In genomic region chr9:40292475-40292874, GRCm38 (mm10) we compare ENCODE assay signal across 32 mouse cellular contexts. TPM values are rescaled to one million over a fixed set of nuclear protein-coding genes. Genes with fewer than 3 reads are reported as not detected.
"Had no signal": no experiment of that assay in that cellular context is flagged by ENCODE, and none has a peak within 500 bp of the region (broad histone marks: within the 10 kb centered on the region; RNA-seq: fewer than 3 reads in every experiment).

No protein-coding gene starts in this region.

- H3K4me2 ChIP-seq: limb, embryonic 12.5 days; limb, embryonic 13.5 days; limb, embryonic 15.5 days; liver, embryonic 11.5 days; liver, embryonic 12.5 days; liver, embryonic 13.5 days; liver, embryonic 15.5 days; lung, embryonic 14.5 days; lung, embryonic 15.5 days; midbrain, embryonic 11.5 days; midbrain, embryonic 12.5 days; midbrain, embryonic 13.5 days; midbrain, embryonic 15.5 days had no signal

- DNase-seq: left cerebral cortex, postnatal 4 days; liver; liver, embryonic 13.5 days; liver, postnatal 0 days; lung, adult 18-20 months; lung, adult 2 months; lung, embryonic 14.5 days; lung, postnatal 10 days; lung, postnatal 14 days; lung, postnatal 36 days; lung, postnatal 4 days; midbrain, embryonic 14.5 days had no signal

- ATAC-seq: liver, embryonic 12.5 days; liver, postnatal 0 days; lung, postnatal 0 days; midbrain, embryonic 13.5 days; midbrain, embryonic 16.5 days had no signal

- H3K9me3 ChIP-seq: limb, embryonic 10.5 days; limb, embryonic 12.5 days; limb, embryonic 13.5 days; limb, embryonic 15.5 days; liver, embryonic 12.5 days; liver, embryonic 13.5 days; liver, embryonic 15.5 days; lung, embryonic 15.5 days; megakaryocyte, embryonic 14.5 days; midbrain, embryonic 10.5 days; midbrain, embryonic 12.5 days; midbrain, embryonic 13.5 days; midbrain, embryonic 15.5 days had no signal

- H3K4me3 ChIP-seq: left cerebral cortex, adult 2 months; limb, embryonic 10.5 days; limb, embryonic 12.5 days; limb, embryonic 13.5 days; limb, embryonic 15.5 days; liver, embryonic 12.5 days; liver, embryonic 13.5 days; liver, embryonic 15.5 days; lung, embryonic 15.5 days; megakaryocyte, embryonic 14.5 days; midbrain, embryonic 10.5 days; midbrain, embryonic 12.5 days; midbrain, embryonic 13.5 days; midbrain, embryonic 15.5 days had no signal

- H3K27ac ChIP-seq: left cerebral cortex, adult 2 months; limb, embryonic 10.5 days; limb, embryonic 12.5 days; limb, embryonic 13.5 days; limb, embryonic 15.5 days; liver, embryonic 12.5 days; liver, embryonic 13.5 days; liver, embryonic 14.5 days; liver, embryonic 15.5 days; lung, embryonic 15.5 days; macrophage; midbrain, embryonic 10.5 days; midbrain, embryonic 12.5 days; midbrain, embryonic 13.5 days; midbrain, embryonic 15.5 days had no signal

- H3K9ac ChIP-seq: limb, embryonic 12.5 days; limb, embryonic 13.5 days; limb, embryonic 15.5 days; liver, embryonic 12.5 days; liver, embryonic 13.5 days; liver, embryonic 14.5 days; liver, embryonic 15.5 days; liver, postnatal 0 days; lung, embryonic 14.5 days; lung, embryonic 15.5 days; midbrain, embryonic 12.5 days; midbrain, embryonic 13.5 days; midbrain, embryonic 15.5 days had no signal

- H3K36me3 ChIP-seq: liver, embryonic 13.5 days; liver, embryonic 15.5 days; lung, embryonic 15.5 days had no signal

- H3K27me3 ChIP-seq: limb, embryonic 12.5 days; limb, embryonic 13.5 days; limb, embryonic 15.5 days; liver, embryonic 12.5 days; liver, embryonic 13.5 days; liver, embryonic 15.5 days; lung, embryonic 15.5 days; midbrain, embryonic 12.5 days; midbrain, embryonic 13.5 days; midbrain, embryonic 15.5 days had no signal

- H3K4me1 ChIP-seq: limb, embryonic 10.5 days; limb, embryonic 12.5 days; limb, embryonic 15.5 days; liver, embryonic 12.5 days; liver, embryonic 13.5 days; liver, embryonic 15.5 days; lung, embryonic 15.5 days; megakaryocyte, embryonic 14.5 days; midbrain, embryonic 10.5 days; midbrain, embryonic 12.5 days; midbrain, embryonic 13.5 days; midbrain, embryonic 15.5 days had no signal

RNA-seq across cellular contexts. Expression of gene Scn3b, which starts 23.5 kb away (rescaled TPM):
- polyA plus RNA-seq: liver, adult 2 months had no signal
